Mouse (Mus musculus): Measurements from ENCODE around the gene Ccnjl. TPM values are rescaled to one million over a fixed set of nuclear protein-coding genes. Genes with fewer than 3 reads are reported as not detected.
A peak's percentile ranks its signal among the peaks of the same experiment; 100 is the strongest.

Gene Ccnjl
- polyA plus RNA-seq, 1 experiment = 0.14 TPM

GRCm38 (mm10) chr11:43626927-43627645 is 98.5 kb downstream of the Ccnjl start:
- no peaks in the 10 kb centered on the region for H3K27me3 ChIP-seq (ENCODE audit: control insufficient read depth, insufficient read depth, insufficient read length)
- no peak overlapping the region for H3ac ChIP-seq (ENCODE audit: control insufficient read depth, insufficient read length)
- no peak for TF ChIP-seq REST (IDR thresholded peaks at IDR 0.05; ENCODE audit: insufficient read depth, insufficient read length)
- TF ChIP-seq CEBPB (IDR thresholded peaks at IDR 0.05; ENCODE audit: insufficient read depth, poor library complexity, severe bottlenecking) = no peak
- TF ChIP-seq POLR2AphosphoS2 (IDR thresholded peaks at IDR 0.05; ENCODE audit: insufficient read length, low read depth) = no peak
- no peak for TF ChIP-seq USF1 (IDR thresholded peaks at IDR 0.05; ENCODE audit: low read depth)
- no peak for TF ChIP-seq TCF3 (IDR thresholded peaks at IDR 0.05; ENCODE audit: insufficient read length, low read depth)
- TF ChIP-seq SRF (IDR thresholded peaks at IDR 0.05; ENCODE audit: control insufficient read depth, insufficient read length, low read depth) = no peak
- TF ChIP-seq E2F4 (IDR thresholded peaks at IDR 0.05; ENCODE audit: insufficient read depth) = no peak
- no peak for TF ChIP-seq TCF12 (IDR thresholded peaks at IDR 0.05; ENCODE audit: insufficient read depth, poor library complexity, severe bottlenecking)
- TF ChIP-seq MAX (IDR thresholded peaks at IDR 0.05; ENCODE audit: low read depth) = no peak
- TF ChIP-seq MYOD1 (IDR thresholded peaks at IDR 0.05; ENCODE audit: control insufficient read depth in 1 of 3, insufficient read length in 2 of 3, low read depth in 2 of 3) = no peak
- TF ChIP-seq MYOG (IDR thresholded peaks at IDR 0.05; ENCODE audit: control insufficient read depth in 1 of 3, insufficient read depth in 1 of 3, insufficient read length in 2 of 3, low read depth in 2 of 3) = no peak
- TF ChIP-seq POLR2A (IDR thresholded peaks at IDR 0.05; ENCODE audit: insufficient read length, low read depth) = no peak
- H3K4me2 ChIP-seq (ENCODE audit: low read depth) = no peak overlapping the region
- no peak overlapping the region for H3K4me3 ChIP-seq
- no peaks in the 10 kb centered on the region for H3K79me2 ChIP-seq (ENCODE audit: control insufficient read depth, insufficient read depth)
- H3K36me3 ChIP-seq (ENCODE audit: control insufficient read depth, insufficient read depth) = no peaks in the 10 kb centered on the region

DNA sequence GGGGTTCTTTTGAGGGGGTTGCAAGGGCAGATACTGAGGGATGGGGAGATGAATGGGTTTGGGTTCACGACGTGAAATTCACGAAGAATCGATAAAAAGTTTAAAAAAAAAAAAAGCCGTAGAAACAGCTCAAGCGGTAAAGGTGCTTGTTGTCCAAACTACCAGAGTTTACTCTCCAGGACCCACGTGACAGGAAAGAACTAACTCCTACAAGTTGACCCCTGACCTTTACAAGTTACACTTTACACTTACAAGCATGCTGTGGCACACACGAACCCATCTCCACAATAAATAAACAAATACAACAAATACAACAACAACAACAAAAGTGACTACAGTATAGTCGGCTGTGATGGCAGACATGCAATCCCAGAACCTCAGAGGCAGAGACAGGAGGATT is 103.1 kb downstream of the Ccnjl start:
- Histone ChIP-seq H3K36me3 (ENCODE audit: control insufficient read depth, insufficient read depth) (no peaks in the 10 kb centered on the region), H3ac (ENCODE audit: control insufficient read depth, insufficient read length) (no peak overlapping the region), H3K4me2 (ENCODE audit: low read depth) (no peak overlapping the region), H3K79me2 (ENCODE audit: control insufficient read depth, insufficient read depth) (no peaks in the 10 kb centered on the region), H3K4me3 (no peak overlapping the region), H3K27me3 (ENCODE audit: control insufficient read depth, insufficient read depth, insufficient read length) (no peaks in the 10 kb centered on the region)
- TF ChIP-seq MYOG (IDR thresholded peaks at IDR 0.05; ENCODE audit: control insufficient read depth in 1 of 3, insufficient read depth in 1 of 3, insufficient read length in 2 of 3, low read depth in 2 of 3) (no peak), SRF (IDR thresholded peaks at IDR 0.05; ENCODE audit: control insufficient read depth, insufficient read length, low read depth) (no peak), MYOD1 (IDR thresholded peaks at IDR 0.05; ENCODE audit: control insufficient read depth in 1 of 3, insufficient read length in 2 of 3, low read depth in 2 of 3) (no peak), MAX (IDR thresholded peaks at IDR 0.05; ENCODE audit: low read depth) (no peak), TCF12 (IDR thresholded peaks at IDR 0.05; ENCODE audit: insufficient read depth, poor library complexity, severe bottlenecking) (no peak), CEBPB (IDR thresholded peaks at IDR 0.05; ENCODE audit: insufficient read depth, poor library complexity, severe bottlenecking) (no peak), REST (IDR thresholded peaks at IDR 0.05; ENCODE audit: insufficient read depth, insufficient read length) (no peak), POLR2A (IDR thresholded peaks at IDR 0.05; ENCODE audit: insufficient read length, low read depth) (no peak), USF1 (IDR thresholded peaks at IDR 0.05; ENCODE audit: low read depth) (no peak), E2F4 (IDR thresholded peaks at IDR 0.05; ENCODE audit: insufficient read depth) (no peak), TCF3 (IDR thresholded peaks at IDR 0.05; ENCODE audit: insufficient read length, low read depth) (no peak), POLR2AphosphoS2 (IDR thresholded peaks at IDR 0.05; ENCODE audit: insufficient read length, low read depth) (no peak)

DNA sequence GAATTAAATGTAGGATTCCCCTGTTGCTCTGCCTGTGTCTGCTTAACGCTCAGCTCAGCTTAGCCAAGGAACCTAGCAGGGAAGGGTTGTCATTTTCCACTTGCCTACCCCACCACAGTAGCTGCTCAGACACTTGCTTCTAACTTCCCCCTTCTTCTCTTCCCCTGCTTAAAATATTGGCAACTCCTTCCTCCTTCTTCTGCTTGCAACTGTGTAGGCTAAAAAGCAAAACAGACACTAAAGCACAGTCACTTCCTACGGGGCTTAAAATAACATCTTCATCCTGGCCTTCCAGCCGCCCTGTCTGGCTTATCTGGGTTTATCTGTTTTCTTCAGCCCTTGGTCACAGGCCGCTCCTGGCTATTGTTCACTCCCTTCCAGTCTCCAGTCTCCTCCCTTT is 104.0 kb downstream of the Ccnjl start:
- H3ac ChIP-seq (ENCODE audit: control insufficient read depth, insufficient read length) = no peak overlapping the region
- no peak overlapping the region for H3K4me3 ChIP-seq

GRCm38 (mm10) chr11:43633165-43633564 is 104.6 kb downstream of the Ccnjl start:
- Histone ChIP-seq H3K79me2 (ENCODE audit: control insufficient read depth, insufficient read depth) (no peaks in the 10 kb centered on the region), H3K4me3 (no peak overlapping the region), H3K4me2 (ENCODE audit: low read depth) (no peak overlapping the region), H3K36me3 (ENCODE audit: control insufficient read depth, insufficient read depth) (no peaks in the 10 kb centered on the region), H3K27me3 (ENCODE audit: control insufficient read depth, insufficient read depth, insufficient read length) (no peaks in the 10 kb centered on the region), H3ac (ENCODE audit: control insufficient read depth, insufficient read length) (no peak overlapping the region)
- no peak for TF ChIP-seq USF1 (IDR thresholded peaks at IDR 0.05; ENCODE audit: low read depth)
- TF ChIP-seq MYOD1 (IDR thresholded peaks at IDR 0.05; ENCODE audit: control insufficient read depth in 1 of 3, insufficient read length in 2 of 3, low read depth in 2 of 3) = no peak
- no peak for TF ChIP-seq TCF12 (IDR thresholded peaks at IDR 0.05; ENCODE audit: insufficient read depth, poor library complexity, severe bottlenecking)
- no peak for TF ChIP-seq POLR2AphosphoS2 (IDR thresholded peaks at IDR 0.05; ENCODE audit: insufficient read length, low read depth)
- TF ChIP-seq REST (IDR thresholded peaks at IDR 0.05; ENCODE audit: insufficient read depth, insufficient read length) = no peak
- TF ChIP-seq CEBPB (IDR thresholded peaks at IDR 0.05; ENCODE audit: insufficient read depth, poor library complexity, severe bottlenecking) = no peak
- TF ChIP-seq TCF3 (IDR thresholded peaks at IDR 0.05; ENCODE audit: insufficient read length, low read depth) = no peak
- no peak for TF ChIP-seq MAX (IDR thresholded peaks at IDR 0.05; ENCODE audit: low read depth)
- no peak for TF ChIP-seq SRF (IDR thresholded peaks at IDR 0.05; ENCODE audit: control insufficient read depth, insufficient read length, low read depth)

More for the DNA sequence above, 104.0 kb downstream of the Ccnjl start:
- no peaks in the 10 kb centered on the region for H3K36me3 ChIP-seq (ENCODE audit: control insufficient read depth, insufficient read depth)
- no peaks in the 10 kb centered on the region for H3K79me2 ChIP-seq (ENCODE audit: control insufficient read depth, insufficient read depth)
- peak overlapping the region; percentile 6 for H3K4me2 ChIP-seq (ENCODE audit: low read depth)
- no peaks in the 10 kb centered on the region for H3K27me3 ChIP-seq (ENCODE audit: control insufficient read depth, insufficient read depth, insufficient read length)
- TF ChIP-seq REST (IDR thresholded peaks at IDR 0.05; ENCODE audit: insufficient read depth, insufficient read length) (no peak), MYOD1 (IDR thresholded peaks at IDR 0.05; ENCODE audit: control insufficient read depth in 1 of 3, insufficient read length in 2 of 3, low read depth in 2 of 3) (no peak), MAX (IDR thresholded peaks at IDR 0.05; ENCODE audit: low read depth) (no peak), USF1 (IDR thresholded peaks at IDR 0.05; ENCODE audit: low read depth) (no peak), SRF (IDR thresholded peaks at IDR 0.05; ENCODE audit: control insufficient read depth, insufficient read length, low read depth) (no peak), POLR2AphosphoS2 (IDR thresholded peaks at IDR 0.05; ENCODE audit: insufficient read length, low read depth) (no peak), TCF3 (IDR thresholded peaks at IDR 0.05; ENCODE audit: insufficient read length, low read depth) (no peak), CEBPB (IDR thresholded peaks at IDR 0.05; ENCODE audit: insufficient read depth, poor library complexity, severe bottlenecking) (no peak), TCF12 (IDR thresholded peaks at IDR 0.05; ENCODE audit: insufficient read depth, poor library complexity, severe bottlenecking) (no peak), POLR2A (IDR thresholded peaks at IDR 0.05; ENCODE audit: insufficient read length, low read depth) (no peak), MYOG (IDR thresholded peaks at IDR 0.05; ENCODE audit: control insufficient read depth in 1 of 3, insufficient read depth in 1 of 3, insufficient read length in 2 of 3, low read depth in 2 of 3) (no peak), E2F4 (IDR thresholded peaks at IDR 0.05; ENCODE audit: insufficient read depth) (no peak)

Data from myocyte (in vitro differentiated cells).